Mouse (Mus musculus) MEL (cell line): Measurements from ENCODE around the gene Prkce. TPM values are rescaled to one million over a fixed set of nuclear protein-coding genes. Genes with fewer than 3 reads are reported as not detected.

ENCODE experiments used
- DNase-seq: peaks from one replicate; pipeline ENCODE4 v3.0.0; 2011; ENCODE audit warnings: low read depth, low spot score
- H3K27ac ChIP-seq: 2 replicates; pipeline ENCODE4 v1.5.1; 2012; ENCODE audit warnings: low read depth, mild to moderate bottlenecking, control low read depth, low read length, moderate library complexity; ENCODE audit not compliant: control insufficient read depth
- H3K27me3 ChIP-seq, 2 experiments: fragments of 150-350 bp in 1 of 2; sonication (generic) in 1 of 2; 2 replicates each; pipeline ENCODE4 v1.6.1; 2012; ENCODE audit warnings: low read length in 2 of 2, mild to moderate bottlenecking in 2 of 2, improper control_type of control experiment in 1 of 2, moderate library complexity in 1 of 2; ENCODE audit not compliant: insufficient read depth in 2 of 2, control insufficient read depth in 1 of 2
- H3K36me3 ChIP-seq, 2 experiments: 2 replicates each; pipeline ENCODE4 v1.6.1; 2012 to 2014; ENCODE audit warnings: low read length in 2 of 2, improper control_type of control experiment in 1 of 2, inconsistent platforms in 1 of 2, mild to moderate bottlenecking in 1 of 2; ENCODE audit not compliant: insufficient read depth in 2 of 2, control insufficient read depth in 1 of 2
- H3K4me1 ChIP-seq, 2 experiments: fragments of 150-350 bp in 1 of 2; sonication (generic) in 1 of 2; 2 replicates each; pipeline ENCODE4 v1.6.1; 2012; ENCODE audit warnings: low read length in 2 of 2, improper control_type of control experiment in 1 of 2, mild to moderate bottlenecking in 1 of 2; ENCODE audit not compliant: insufficient read depth in 2 of 2, control insufficient read depth in 1 of 2
- H3K4me3 ChIP-seq, 2 experiments: fragments of 150-350 bp in 1 of 2; sonication (generic) in 1 of 2; 2 replicates each; pipeline ENCODE4 v1.5.1; 2012; ENCODE audit warnings: low read depth in 2 of 2, low read length in 2 of 2, mild to moderate bottlenecking in 2 of 2, moderate library complexity in 2 of 2, control low read depth in 1 of 2, improper control_type of control experiment in 1 of 2; ENCODE audit not compliant: control insufficient read depth in 1 of 2, insufficient read depth in 1 of 2
- H3K79me2 ChIP-seq: 2 replicates; pipeline ENCODE4 v1.6.1; 2012; ENCODE audit warnings: mild to moderate bottlenecking, low read length, moderate library complexity; ENCODE audit not compliant: control insufficient read depth, poor library complexity, insufficient read depth
- H3K9ac ChIP-seq: 2 replicates; pipeline ENCODE4 v1.6.1; 2012; ENCODE audit warnings: low read depth, mild to moderate bottlenecking, control low read depth, low read length, moderate library complexity; ENCODE audit not compliant: control insufficient read depth, poor library complexity, severe bottlenecking
- H3K9me3 ChIP-seq: fragments of 150-350 bp; sonication (generic); replicated peaks from 2 replicates; pipeline ENCODE4 v1.6.1; 2012; ENCODE audit warnings: mild to moderate bottlenecking, low read length, improper control_type of control experiment, moderate library complexity; ENCODE audit not compliant: insufficient read depth
- BHLHE40 ChIP-seq: IDR thresholded peaks from 2 replicates; pipeline ENCODE4 v1.6.1; 2012; ENCODE audit warnings: low read depth, mild to moderate bottlenecking, inconsistent platforms, low read length, improper control_type of control experiment, borderline replicate concordance
- CTCF ChIP-seq, 3 experiments: IDR thresholded peaks in 2 of 3; conservative IDR thresholded peaks in 1 of 3; 2 replicates each; pipeline ENCODE4 v1.5.1; 2011 to 2012; ENCODE audit warnings: low read length in 3 of 3, low read depth in 2 of 3, mild to moderate bottlenecking in 2 of 3, improper control_type of control experiment in 1 of 3, inconsistent platforms in 1 of 3, mixed read lengths in 1 of 3, moderate library complexity in 1 of 3; ENCODE audit not compliant: control insufficient read depth in 1 of 3, insufficient read depth in 1 of 3, poor library complexity in 1 of 3, severe bottlenecking in 1 of 3
- E2F4 ChIP-seq: IDR thresholded peaks from 2 replicates; pipeline ENCODE4 v1.6.1; 2011; ENCODE audit warnings: low read depth, low read length, improper control_type of control experiment, borderline replicate concordance
- EP300 ChIP-seq, 2 experiments: IDR thresholded peaks; 2 replicates each; pipeline ENCODE4 v1.6.1; 2011; ENCODE audit warnings: improper control_type of control experiment in 2 of 2, low read length in 2 of 2, low read depth in 1 of 2, mild to moderate bottlenecking in 1 of 2
- GATA1 ChIP-seq: IDR thresholded peaks from 2 replicates; pipeline ENCODE4 v1.6.1; 2011; ENCODE audit warnings: low read depth, low read length, improper control_type of control experiment
- HCFC1 ChIP-seq: IDR thresholded peaks from 2 replicates; pipeline ENCODE4 v1.6.1; 2012; ENCODE audit warnings: low read depth, mild to moderate bottlenecking, inconsistent platforms, low read length, improper control_type of control experiment, moderate library complexity
- JUND ChIP-seq: IDR thresholded peaks from 2 replicates; pipeline ENCODE4 v1.6.1; 2011; ENCODE audit warnings: low read depth, mild to moderate bottlenecking, improper control_type of control experiment, low read length
- KAT2A ChIP-seq: conservative IDR thresholded peaks from 2 replicates; pipeline ENCODE4 v1.6.1; 2012; ENCODE audit warnings: low read depth, low read length, improper control_type of control experiment, inconsistent platforms
- MAFK ChIP-seq: IDR thresholded peaks from 2 replicates; pipeline ENCODE4 v1.6.1; 2011; ENCODE audit warnings: low read depth, mild to moderate bottlenecking, low read length, improper control_type of control experiment, borderline replicate concordance
- MAZ ChIP-seq: IDR thresholded peaks from 2 replicates; pipeline ENCODE4 v1.6.1; 2012; ENCODE audit warnings: low read depth, mild to moderate bottlenecking, inconsistent platforms, low read length, improper control_type of control experiment
- MYC ChIP-seq: IDR thresholded peaks from 2 replicates; pipeline ENCODE4 v1.6.1; 2011; ENCODE audit warnings: low read depth, mild to moderate bottlenecking, low read length, improper control_type of control experiment, moderate library complexity
- NELFE ChIP-seq: IDR thresholded peaks from 2 replicates; pipeline ENCODE4 v1.6.1; 2011; ENCODE audit warnings: low read depth, low read length, improper control_type of control experiment
- POLR2AphosphoS2 ChIP-seq: IDR thresholded peaks from 2 replicates; pipeline ENCODE4 v1.6.1; 2011; ENCODE audit warnings: low read length, improper control_type of control experiment
- POLR2AphosphoS5 ChIP-seq: IDR thresholded peaks from 2 replicates; pipeline ENCODE4 v1.6.1; 2012; ENCODE audit warnings: low read depth, borderline replicate concordance, mild to moderate bottlenecking, inconsistent platforms, low read length, moderate library complexity, mixed read lengths
- RAD21 ChIP-seq: IDR thresholded peaks from 2 replicates; pipeline ENCODE4 v1.6.1; 2011; ENCODE audit warnings: mild to moderate bottlenecking, low read depth, low read length, improper control_type of control experiment
- SIN3A ChIP-seq: IDR thresholded peaks from 2 replicates; pipeline ENCODE4 v1.6.1; 2012; ENCODE audit warnings: low read length, improper control_type of control experiment, inconsistent platforms
- TBP ChIP-seq: IDR thresholded peaks from 2 replicates; pipeline ENCODE4 v1.8.0; 2011; ENCODE audit warnings: low read depth, low read length, improper control_type of control experiment
- TCF12 ChIP-seq: IDR thresholded peaks from 2 replicates; pipeline ENCODE4 v1.6.1; 2014; ENCODE audit warnings: low read depth, mild to moderate bottlenecking, inconsistent platforms, low read length, improper control_type of control experiment, moderate library complexity
- UBTF ChIP-seq: IDR thresholded peaks from 2 replicates; pipeline ENCODE4 v1.6.1; 2012; ENCODE audit warnings: low read depth, mild to moderate bottlenecking, inconsistent platforms, low read length, improper control_type of control experiment, moderate library complexity, borderline replicate concordance; ENCODE audit not compliant: insufficient read depth
- USF1 ChIP-seq: IDR thresholded peaks from 2 replicates; pipeline ENCODE4 v1.6.1; 2014; ENCODE audit warnings: low read depth, mild to moderate bottlenecking, inconsistent platforms, low read length, improper control_type of control experiment, moderate library complexity
- USF2 ChIP-seq, 2 experiments: IDR thresholded peaks; 2 replicates each; pipeline ENCODE4 v1.6.1; 2011 to 2012; ENCODE audit warnings: improper control_type of control experiment in 2 of 2, low read length in 2 of 2, borderline replicate concordance in 1 of 2, inconsistent platforms in 1 of 2, low read depth in 1 of 2, mild to moderate bottlenecking in 1 of 2; ENCODE audit not compliant: insufficient read depth in 1 of 2
- ZC3H11A ChIP-seq: IDR thresholded peaks from 2 replicates; pipeline ENCODE4 v1.6.1; 2012; ENCODE audit warnings: low read depth, mild to moderate bottlenecking, inconsistent platforms, low read length, improper control_type of control experiment
- ZKSCAN1 ChIP-seq: IDR thresholded peaks from 2 replicates; pipeline ENCODE4 v1.6.1; 2012; ENCODE audit warnings: low read depth, mild to moderate bottlenecking, inconsistent platforms, low read length, improper control_type of control experiment, moderate library complexity
- ZNF384 ChIP-seq: IDR thresholded peaks from 2 replicates; pipeline ENCODE4 v1.6.1; 2012; ENCODE audit warnings: low read depth, mild to moderate bottlenecking, inconsistent platforms, low read length, improper control_type of control experiment
- polyA plus RNA-seq, 2 experiments: library from polyadenylated mRNA; stranded (reverse) in 1 of 2; unstranded in 1 of 2; fragments of >175 nt in 1 of 2; fragments of >200 nt in 1 of 2; gene quantifications; 2 replicates each; pipeline versions ENCODE4 v1.2.1 to v1.2.4; 2012; ENCODE audit warnings: low replicate concordance in 2 of 2, low read depth in 1 of 2; ENCODE audit not compliant: insufficient read length in 2 of 2, insufficient read depth in 1 of 2, missing spikeins in 1 of 2
- total RNA-seq: library from RNA; depleted of rRNA; stranded (reverse); fragments of 300-350 nt; gene quantifications from 2 replicates; pipeline ENCODE4 v1.2.3, GENCODE M21; 2012

The Prkce gene
- total and polyA plus RNA-seq, 3 experiments = 3.0 to 5.3 TPM; not detected in 1

- no peak for DNase-seq
- Histone ChIP-seq H3K27me3 (no peaks in the 10 kb centered on the region), H3K9me3 (no peaks in the 10 kb centered on the region), H3K4me1 (no peaks in the 10 kb centered on the region), H3K27ac (no peak overlapping the region), H3K36me3 (no peaks in the 10 kb centered on the region), H3K9ac (no peak overlapping the region), H3K79me2 (no peaks in the 10 kb centered on the region), H3K4me3 (no peak overlapping the region)
- TF ChIP-seq RAD21 = no peak
- no peak for TF ChIP-seq POLR2AphosphoS5
- no peak for TF ChIP-seq GATA1
- no peak for TF ChIP-seq UBTF
- no peak for TF ChIP-seq USF2 (IDR thresholded peaks at IDR 0.05; ENCODE audit: borderline replicate concordance in 1 of 2, insufficient read depth in 1 of 2, low read depth in 1 of 2, low read length in 2 of 2)
- no peak for TF ChIP-seq MAZ
- no peak for TF ChIP-seq JUND
- no peak for TF ChIP-seq EP300 (IDR thresholded peaks at IDR 0.05; ENCODE audit: low read depth in 1 of 2, low read length in 2 of 2)
- no peak for TF ChIP-seq USF1
- TF ChIP-seq TBP = no peak
- TF ChIP-seq ZC3H11A = no peak
- TF ChIP-seq POLR2AphosphoS2 = no peak
- no peak for TF ChIP-seq E2F4
- no peak for TF ChIP-seq BHLHE40
- no peak for TF ChIP-seq KAT2A
- no peak for TF ChIP-seq ZNF384
- TF ChIP-seq HCFC1 = no peak
- TF ChIP-seq SIN3A = no peak
- TF ChIP-seq NELFE = no peak
- TF ChIP-seq MYC = no peak
These were observed 93.5 kb downstream of the Prkce start for GRCm38 (mm10) chr17:86261067-86261466.

- Histone ChIP-seq H3K4me3 (no peak overlapping the region), H3K9ac (no peak overlapping the region), H3K79me2 (no peaks in the 10 kb centered on the region), H3K9me3 (no peaks in the 10 kb centered on the region), H3K36me3 (no peaks in the 10 kb centered on the region), H3K4me1 (no peaks in the 10 kb centered on the region), H3K27me3 (no peaks in the 10 kb centered on the region), H3K27ac (no peak overlapping the region)
- TF ChIP-seq GATA1 (no peak), KAT2A (no peak), MAFK (no peak), ZKSCAN1 (no peak), POLR2AphosphoS2 (no peak), ZNF384 (no peak), TCF12 (no peak), TBP (no peak), CTCF (IDR thresholded peaks at IDR 0.05 in 2 of 3, conservative IDR thresholded peaks at IDR 0.05 in 1 of 3; ENCODE audit: control insufficient read depth in 1 of 3, insufficient read depth in 1 of 3, low read depth in 2 of 3, low read length in 3 of 3, poor library complexity in 1 of 3, severe bottlenecking in 1 of 3) (no peak)
- DNase-seq = no peak
These were observed 96.5 kb downstream of the Prkce start for GRCm38 (mm10) chr17:86263985-86264649.
